Mouse (Mus musculus) small intestine, adult 2 months (tissue): ENCODE results near the gene Podxl2.
A peak's percentile ranks its signal among the peaks of the same experiment; 100 is the strongest.

Experiments used
- CTCF ChIP-seq: fragments of 200-500 bp; IDR thresholded peaks from 2 replicates; pipeline ENCODE4 v1.5.1; 2012; ENCODE audit warnings: low read depth, mild to moderate bottlenecking, control low read depth, inconsistent platforms, low read length, moderate library complexity, mixed read lengths; ENCODE audit not compliant: insufficient replicate concordance, insufficient read length; ENCODE audit errors: extremely low read depth
- POLR2A ChIP-seq: fragments of 200-500 bp; IDR thresholded peaks from 2 replicates; pipeline ENCODE4 v1.6.1; 2012; ENCODE audit warnings: low read depth, mild to moderate bottlenecking, control low read depth, inconsistent platforms, low read length, moderate library complexity

DNA sequence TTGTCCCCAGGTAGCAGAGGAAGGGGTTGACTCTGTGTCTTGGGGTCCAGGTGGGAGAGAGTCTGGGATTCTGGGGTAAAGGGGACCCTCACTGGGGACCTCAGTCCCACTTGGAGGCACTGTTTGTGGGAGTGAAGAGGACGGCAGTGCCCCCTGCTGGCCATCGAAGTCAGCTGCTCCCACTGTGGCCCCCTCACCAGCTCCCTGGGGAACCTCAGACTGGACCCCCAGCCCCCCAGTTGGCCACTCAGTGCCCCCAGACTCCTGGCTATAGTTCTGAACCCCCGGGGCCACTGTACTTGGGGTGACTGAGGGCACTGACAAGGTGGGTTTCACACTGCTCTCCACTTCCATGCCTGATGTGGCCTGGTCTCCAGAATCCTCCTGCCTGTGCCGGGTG is 25.6 kb downstream of the Podxl2 start:
- TF ChIP-seq POLR2A (no peak), CTCF (peak; percentile 46; the same call in 1 of the 2 replicates)
